Mouse (Mus musculus) c-Kit-positive CD71-negative TER-119-negative erythroid progenitor cells, embryonic 14.5 days (primary cell): ENCODE measurements around the gene Eef1g.
"Not testable (repeated sequence)": the region's sequence is repeated elsewhere in the genome, so short reads cannot be mapped to it uniquely, and the experiment has no call there.

ENCODE experiments used
- DNase-seq: peaks from one replicate; pipeline ENCODE4 v3.0.0-alpha.2; 2013; ENCODE audit warnings: low read depth

Gene Eef1g

DNA sequence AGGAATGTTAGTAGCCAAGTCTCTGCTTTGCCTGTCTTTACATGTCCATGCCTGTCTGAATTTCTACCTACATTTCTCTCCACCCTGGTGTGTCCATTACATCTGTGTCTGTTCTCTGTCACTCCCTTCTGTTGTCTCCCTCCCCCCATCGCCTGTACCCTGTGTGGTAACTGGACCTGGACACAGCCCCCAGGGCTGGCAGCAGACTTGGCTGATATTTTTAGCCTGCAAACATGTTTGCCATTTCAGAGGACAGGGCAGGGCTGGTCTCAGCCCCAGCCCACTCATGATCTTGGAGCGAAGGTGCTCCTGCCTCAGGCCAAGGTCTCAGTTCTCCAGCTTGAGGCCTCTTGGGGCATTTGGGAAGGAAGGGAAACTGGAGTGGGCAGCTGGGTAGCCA lies 21.0 kb downstream of the Eef1g start:
- DNase-seq: no peak

GRCm38 (mm10) chr19:8988346-8989065 lies 21.7 kb downstream of the Eef1g start:
- no peak for DNase-seq

DNA sequence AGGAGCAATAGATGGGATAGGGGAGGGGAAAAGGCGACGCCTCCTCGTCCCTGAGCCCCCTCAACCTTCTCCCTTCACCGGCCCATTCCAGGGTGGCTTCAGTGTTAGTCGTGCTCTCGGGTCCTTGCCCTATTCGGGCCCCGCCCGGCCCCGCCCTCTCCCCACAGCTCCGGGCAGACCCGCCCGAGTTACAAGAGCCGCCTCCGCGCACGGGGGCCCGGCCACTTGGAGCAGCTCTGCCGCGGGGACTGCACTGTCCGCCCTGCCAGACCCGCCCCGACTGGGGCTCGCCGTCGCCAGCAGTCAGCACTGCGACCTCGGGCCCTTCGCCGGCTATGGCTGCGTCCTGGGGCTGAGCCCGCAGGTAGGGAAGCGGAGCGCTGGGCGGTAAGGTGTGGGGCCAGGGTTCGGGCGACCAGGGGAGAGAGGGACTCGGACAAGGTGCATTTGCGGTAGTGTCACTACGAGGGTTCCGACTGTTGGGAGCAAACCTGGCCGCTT lies 22.3 kb downstream of the Eef1g start, which contains the start of gene Ahnak:
TSS of gene Ahnak (plus strand) at position 219 of the 501 bp plus-strand sequence.
- peak; percentile 53 for DNase-seq

DNA sequence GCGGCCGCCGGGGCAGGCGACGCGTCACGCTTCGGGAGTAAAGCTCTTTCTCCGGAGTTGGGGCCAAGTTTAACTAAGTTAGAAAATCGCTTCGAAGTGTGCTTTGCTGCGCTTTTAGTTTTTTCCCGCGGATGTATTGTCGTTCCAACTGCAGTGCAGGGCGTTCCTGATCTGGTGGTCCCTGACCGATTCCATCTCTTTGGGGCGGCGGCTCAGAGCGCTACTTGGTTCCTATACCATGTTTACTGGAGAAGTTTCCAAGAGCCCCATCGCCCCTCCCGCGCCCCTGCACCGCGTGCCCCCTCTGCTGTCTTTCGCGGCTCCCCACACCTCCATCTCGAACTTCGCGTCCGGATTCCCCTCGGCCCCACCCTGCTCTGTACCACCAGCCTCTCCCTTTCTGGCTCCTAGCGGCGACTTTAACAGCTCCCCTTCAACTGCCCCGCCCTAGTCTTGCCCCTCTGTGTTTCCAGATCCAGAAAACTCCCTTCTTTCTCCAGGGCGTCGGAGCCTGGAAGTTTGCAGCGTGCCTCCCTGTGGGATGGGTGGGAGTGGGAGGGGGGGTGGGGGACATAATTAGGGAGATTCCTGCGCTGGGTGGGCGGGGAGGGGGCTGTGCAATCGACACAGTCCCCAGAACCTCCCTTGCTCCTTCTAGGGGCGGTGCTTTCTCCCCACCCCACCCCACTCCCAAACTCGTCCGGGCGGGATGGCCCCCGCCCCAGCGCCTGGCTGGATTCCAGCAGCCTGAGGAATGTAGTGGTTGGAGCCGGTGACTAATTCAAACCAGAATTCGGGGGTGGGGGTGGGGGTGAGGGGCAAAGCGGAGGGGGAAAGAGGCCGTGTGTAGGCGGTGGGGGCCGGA lies 23.0 kb downstream of the Eef1g start:
- DNase-seq: no peak

DNA sequence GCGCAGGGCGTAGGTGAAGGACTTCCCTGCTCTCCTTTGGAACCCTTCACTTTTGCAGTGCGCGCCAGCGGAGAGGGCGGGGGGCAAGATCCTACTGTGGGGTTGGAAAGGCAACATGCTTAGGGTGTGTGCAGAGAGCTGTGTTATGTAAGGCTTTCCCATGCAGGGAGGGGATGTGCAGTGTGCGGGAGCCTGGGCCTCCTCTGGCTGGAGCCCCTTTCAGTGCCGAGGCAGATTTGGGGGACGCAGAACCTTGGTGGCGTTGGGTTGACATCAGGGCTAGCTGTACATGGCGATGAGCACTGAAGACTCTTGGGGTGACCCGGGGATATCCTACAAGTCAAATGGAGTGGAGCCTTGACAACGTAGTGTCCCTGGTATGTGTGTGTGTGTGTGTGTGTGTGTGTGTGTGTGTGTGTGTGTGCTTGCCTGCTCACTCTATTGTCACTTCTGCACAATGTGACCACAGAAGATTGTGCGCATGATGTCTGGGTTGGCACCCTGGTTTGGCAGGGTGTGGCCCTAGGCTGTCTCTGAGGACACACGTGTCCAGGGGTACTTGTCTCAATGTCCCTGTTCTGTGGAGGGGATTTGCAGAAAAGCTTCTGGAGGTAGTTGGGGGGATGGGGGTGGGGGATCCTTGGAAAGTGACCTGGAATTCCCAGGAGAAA lies 23.7 kb downstream of the Eef1g start:
- no peak for DNase-seq

DNA sequence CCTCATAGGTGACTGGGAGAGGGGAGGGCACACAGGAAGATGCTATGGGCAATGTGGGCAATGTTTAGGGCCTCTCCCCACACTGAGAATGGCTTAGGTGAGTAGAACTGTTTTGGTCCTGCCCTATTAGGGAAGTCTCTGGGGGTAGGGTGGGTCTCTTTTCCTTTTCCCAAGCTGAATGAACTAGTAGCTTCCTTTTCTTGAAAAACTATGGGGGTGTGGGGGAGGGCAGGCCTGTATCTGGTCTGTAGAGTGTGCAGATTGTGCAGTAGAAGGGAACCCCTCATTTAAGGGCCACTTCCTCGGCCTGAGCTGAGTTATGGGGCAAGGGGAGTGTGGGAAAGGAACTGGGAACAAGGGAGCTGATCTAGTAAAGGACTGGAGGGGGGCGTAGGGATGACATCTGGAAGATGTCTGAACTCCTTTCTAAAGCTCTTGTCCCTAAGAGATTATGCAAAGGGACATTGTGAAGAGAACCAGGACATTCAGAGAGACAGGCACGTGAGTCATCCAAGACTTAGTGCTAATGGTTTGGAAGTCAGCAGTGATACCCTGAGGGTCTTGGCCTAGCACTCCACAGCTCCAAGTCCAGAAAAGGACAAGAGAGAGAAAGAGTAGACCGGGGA lies 24.5 kb downstream of the Eef1g start:
- no peak for DNase-seq

DNA sequence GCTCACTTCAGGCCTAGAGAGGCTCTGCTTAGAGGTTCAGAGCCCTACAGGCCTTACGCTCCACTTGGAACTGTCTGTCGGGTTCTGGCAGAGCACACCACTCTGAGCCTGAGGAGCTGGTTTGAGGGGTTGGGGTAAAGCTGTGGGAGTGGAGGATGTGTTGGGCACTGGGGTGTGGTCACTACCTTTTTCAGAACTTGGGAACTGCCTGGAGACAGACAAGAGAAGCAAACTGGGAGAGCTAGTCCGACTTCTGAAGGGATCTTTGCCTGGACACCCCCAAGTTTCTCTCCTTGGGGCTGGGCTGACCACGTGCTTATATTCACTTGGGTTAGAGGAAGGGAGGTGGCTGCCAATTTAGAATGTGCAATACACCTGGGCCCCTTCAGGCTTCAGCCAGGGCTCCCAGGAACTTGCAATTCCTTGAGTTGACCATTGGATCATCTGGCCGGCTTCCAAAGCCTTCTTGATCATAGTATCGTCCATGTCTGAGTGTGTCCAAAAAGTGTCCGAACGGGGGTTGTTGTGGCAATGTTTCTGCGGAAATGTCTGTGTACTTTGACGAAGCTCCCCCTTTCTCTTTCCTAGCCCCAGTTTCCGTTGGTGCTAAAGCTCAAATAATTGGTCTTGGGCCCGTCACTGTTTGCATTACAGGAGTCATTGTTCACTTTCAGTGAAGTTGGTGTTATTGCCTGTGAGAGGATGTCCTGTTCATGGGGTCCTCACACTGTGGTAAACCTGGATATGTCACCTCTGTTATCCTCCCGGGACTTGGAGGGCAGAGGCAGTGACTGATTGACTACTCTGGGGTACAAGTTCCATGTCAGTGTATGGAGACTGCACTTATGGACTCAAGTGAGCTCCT lies 25.3 kb downstream of the Eef1g start:
- DNase-seq: no peak

DNA sequence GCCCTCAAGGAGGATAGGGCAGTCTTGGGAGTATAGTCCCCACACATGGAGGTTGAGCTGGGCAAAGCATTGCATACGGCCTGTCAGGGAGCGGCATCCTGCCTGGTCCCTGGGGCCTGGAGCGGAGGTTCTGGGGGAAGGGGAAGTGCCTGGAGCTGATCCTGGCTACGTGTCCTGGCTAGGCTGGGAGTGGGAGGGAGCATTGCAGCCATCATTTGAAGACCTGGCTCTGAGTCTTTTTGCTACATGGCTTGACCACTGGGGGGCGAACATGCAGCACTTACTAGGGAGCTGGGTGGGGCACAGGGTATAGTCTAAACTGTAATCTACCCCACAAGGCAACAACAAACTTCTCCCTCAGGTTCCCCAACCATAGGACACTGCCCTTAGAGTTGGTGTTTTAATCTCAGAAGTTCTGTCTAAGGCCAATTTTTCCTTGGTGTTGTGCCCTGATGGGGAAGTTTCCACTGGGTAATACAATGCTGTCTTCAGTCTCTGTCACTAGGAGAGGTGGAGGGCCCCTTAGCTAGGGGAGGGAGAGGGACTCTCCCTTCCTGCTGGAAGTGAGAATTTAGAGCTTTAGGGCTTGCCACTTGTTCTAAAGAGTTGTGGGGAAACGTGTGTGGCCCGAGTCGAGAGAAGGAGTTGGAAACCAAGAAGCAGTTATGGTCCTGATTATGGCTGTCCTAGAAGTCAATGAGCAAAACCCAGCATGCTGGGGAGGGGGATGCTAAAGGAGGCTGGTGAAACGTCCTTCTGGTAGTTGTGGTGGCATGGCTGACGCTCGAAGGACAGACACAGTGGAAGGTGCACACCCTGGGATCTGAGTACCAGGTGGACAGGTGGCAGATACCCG lies 26.2 kb downstream of the Eef1g start:
- DNase-seq: peak; percentile 79

- no peak for DNase-seq
Observed at GRCm38 (mm10) chr19:8993625-8993912, 26.7 kb downstream of the Eef1g start.

- DNase-seq: no peak
Observed at GRCm38 (mm10) chr19:8994813-8995607, 28.2 kb downstream of the Eef1g start.

DNA sequence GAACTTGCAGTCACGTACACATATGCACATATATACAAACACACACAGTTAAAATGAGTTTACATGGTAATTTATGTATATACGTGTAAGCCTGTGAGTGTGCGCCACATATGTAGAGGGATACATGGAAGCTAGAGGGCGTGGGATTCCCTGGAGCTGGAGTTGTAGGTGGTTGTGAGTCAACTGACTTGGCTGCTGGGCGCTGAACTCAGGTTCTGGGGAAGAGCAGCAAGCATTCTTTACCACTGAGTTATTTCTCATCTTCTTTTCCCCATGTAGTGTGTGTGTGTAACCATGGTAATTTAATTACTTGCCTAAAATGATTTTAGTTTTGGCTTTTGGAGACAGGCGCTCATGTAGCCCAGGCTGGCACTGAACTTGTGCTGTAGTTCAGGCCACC lies 29.8 kb downstream of the Eef1g start:
- no peak for DNase-seq

- peak; percentile 69 for DNase-seq
Observed at GRCm38 (mm10) chr19:8997546-8997945, 30.7 kb downstream of the Eef1g start.

- DNase-seq: no peak
Observed at GRCm38 (mm10) chr19:8998546-8998945, 31.7 kb downstream of the Eef1g start.

- DNase-seq: no peak
Observed at GRCm38 (mm10) chr19:8999223-8999622, 32.4 kb downstream of the Eef1g start.

GRCm38 (mm10) chr19:9006915-9007314 lies 40.1 kb downstream of the Eef1g start:
- DNase-seq: not testable (repeated sequence)

DNA sequence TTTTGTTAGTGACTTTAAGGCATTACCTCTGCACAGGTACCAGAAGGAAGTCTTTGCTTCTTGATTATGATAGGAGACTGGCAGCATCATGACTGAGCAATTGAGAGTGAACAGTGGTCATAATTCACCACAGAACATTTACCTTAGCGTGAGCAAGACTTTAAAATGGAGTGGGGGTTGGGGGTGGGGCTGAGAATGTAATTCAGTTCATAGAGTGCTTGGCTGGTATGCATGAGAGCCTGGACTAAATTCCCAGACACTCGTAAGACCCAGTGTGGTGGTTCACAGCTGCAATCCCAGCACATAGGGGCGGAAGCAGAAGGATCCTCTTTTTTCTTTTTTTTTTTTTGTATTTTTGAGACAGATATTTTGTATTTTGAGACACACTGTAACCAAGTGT lies 52.5 kb downstream of the Eef1g start:
- no peak for DNase-seq

- no peak for DNase-seq
Observed at GRCm38 (mm10) chr19:9023021-9023778, 56.4 kb downstream of the Eef1g start.

GRCm38 (mm10) chr19:9025562-9026257 lies 58.9 kb downstream of the Eef1g start:
- DNase-seq: no peak
